In the genomic region with DNA sequence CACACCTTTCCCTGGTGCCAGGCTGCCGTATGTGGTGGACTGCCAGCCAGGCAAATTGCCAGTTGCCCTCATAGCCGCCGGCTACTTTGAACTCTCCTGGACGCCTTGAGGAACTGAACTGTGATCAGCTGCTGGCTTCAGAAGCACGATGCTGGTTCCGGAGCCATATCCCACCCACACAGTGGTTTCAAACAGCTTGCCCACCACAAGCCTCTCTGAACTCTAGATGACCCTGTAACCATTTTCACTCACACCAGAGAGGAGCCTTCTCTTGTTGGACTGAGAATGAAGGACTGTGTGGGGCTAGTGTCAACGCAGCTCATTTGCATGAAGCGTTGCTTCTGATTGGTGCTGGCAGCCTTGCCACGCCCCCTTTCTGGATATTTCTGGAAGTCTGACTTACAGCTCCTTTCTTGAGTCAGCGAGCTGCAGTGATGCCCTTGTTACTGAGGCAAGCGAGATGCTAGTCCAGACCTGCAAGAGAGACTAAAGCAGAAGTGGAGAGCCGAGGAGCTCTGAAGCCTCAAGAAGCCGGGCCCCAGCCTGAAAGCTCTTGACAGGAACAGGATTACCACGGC, we compare ENCODE assay signal across 8 mouse cellular contexts. TPM values are rescaled to one million over a fixed set of nuclear protein-coding genes. Genes with fewer than 3 reads are reported as not detected.
A peak's percentile ranks its signal among the peaks of the same experiment; 100 is the strongest.
DNase-seq lines count a peak whose midpoint lies in the region.

No protein-coding gene starts in this region.

- intact Hi-C loops in heart, postnatal 36 days (cut with DNase I): no loop called here

- peak; percentile 95 for DNase-seq in heart, adult 11 months
- DNase-seq in heart, postnatal 36 days: no peak
- DNase-seq in NIH3T3 (ENCODE audit: low read depth): peak; percentile 24
- DNase-seq in fat pad, adult 2 months (ENCODE audit: extremely low read depth, low read depth, low spot score): peak; percentile 43
- DNase-seq in kidney, adult 11 months: peak; percentile 83
- peak; percentile 76 for DNase-seq in lung, postnatal 36 days
- DNase-seq in urinary bladder, postnatal 4 days (ENCODE audit: low spot score in 2 of 2): no peak
- DNase-seq in thymus, postnatal 4 days: no peak

RNA-seq across cellular contexts. Expression of a gene that starts 9.2 kb away (rescaled TPM):
- total RNA-seq in heart, postnatal 36 days (2021): 1 to 10 TPM; 1.9 to 2.2 TPM

RNA-seq across cellular contexts. Expression of a gene that starts 14.7 kb away (rescaled TPM):
- 10 to 100 TPM; 60.8 to 87.4 TPM for total RNA-seq in heart, postnatal 36 days (2021)

RNA-seq across cellular contexts. Expression of a gene that starts 48.4 kb away (rescaled TPM):
- total RNA-seq in heart, postnatal 36 days (2021): under 1 TPM in 1 of 2 experiments, not detected in 1; 0.35 TPM

Comparison
In these comparisons a context has a peak if more than half of its experiments do, and no peak if none do; other contexts are left out.
1. DNase-seq: peak in heart, adult 11 months (single experiment), NIH3T3 (single experiment), fat pad, adult 2 months (single experiment), kidney, adult 11 months (single experiment) and lung, postnatal 36 days (single experiment); none in heart, postnatal 36 days (0 of 2), urinary bladder, postnatal 4 days (0 of 2) and thymus, postnatal 4 days (single experiment).